ENCODE assay signal across 8 mouse cellular contexts in the genomic region with DNA sequence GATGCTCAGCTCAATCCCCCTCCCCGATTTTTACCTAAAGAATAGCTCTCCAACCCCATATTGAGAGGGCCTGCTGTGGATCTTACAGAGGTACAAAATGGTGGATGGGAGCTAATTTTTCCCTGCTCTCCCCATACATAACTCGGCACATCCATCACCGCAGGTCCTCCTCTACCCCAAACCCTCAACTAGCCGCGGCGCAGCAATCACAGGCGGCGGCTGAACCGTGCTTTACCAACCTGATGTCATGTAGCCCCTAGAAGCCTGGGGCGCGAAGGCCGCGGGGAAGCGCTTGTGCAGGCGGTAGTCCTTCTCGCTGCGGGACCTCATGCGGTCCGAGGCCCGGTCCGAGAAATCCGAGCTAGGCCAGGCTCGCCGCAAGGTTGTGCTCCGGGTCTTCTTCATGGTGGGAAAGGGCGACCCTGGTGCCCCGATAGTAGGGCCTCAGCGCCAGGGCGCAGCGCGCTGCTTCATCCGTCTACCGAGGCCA.
A peak's percentile ranks its signal among the peaks of the same experiment; 100 is the strongest.
DNase-seq lines count a peak whose midpoint lies in the region; ATAC-seq and TF ChIP-seq lines count a peak whose summit lies in the region.

No protein-coding gene starts in this region.

- H3K9me3 ChIP-seq in E14TG2a.4 (ENCODE audit: low read length), result no peaks in the 10 kb centered on the region
- no peaks in the 10 kb centered on the region for H3K9me3 ChIP-seq in heart, embryonic 11.5 days (replicated peaks; ENCODE audit: control insufficient read depth, low read length)
- no peaks in the 10 kb centered on the region for H3K9me3 ChIP-seq in stomach, embryonic 14.5 days (ENCODE audit: control insufficient read depth, low read depth, low read length)

- peak overlapping the region; percentile 90 for H3K9ac ChIP-seq in heart, embryonic 11.5 days (ENCODE audit: low read depth, low read length)
- H3K9ac ChIP-seq in stomach, embryonic 14.5 days (replicated peaks; ENCODE audit: low read depth, low read length), result peak overlapping the region; percentile 87

- H3K4me1 ChIP-seq in E14TG2a.4 (replicated peaks; ENCODE audit: low read depth, low read length), result peaks cover 19% of the 10 kb centered on the region
- peaks cover 7% of the 10 kb centered on the region; the same call in 1 of the 2 replicates for H3K4me1 ChIP-seq in heart, embryonic 11.5 days (ENCODE audit: control insufficient read depth, insufficient read depth, low read length)
- peaks cover 8% of the 10 kb centered on the region; the same call in 1 of the 2 replicates for H3K4me1 ChIP-seq in stomach, embryonic 14.5 days (ENCODE audit: control insufficient read depth, insufficient read depth, low read length)

- ATAC-seq in heart, embryonic 11.5 days (replicated peaks; ENCODE audit: insufficient number of reproducible peaks, low FRiP score, low TSS enrichment), result peak; percentile 40; the same call in 1 of the 2 replicates
- peak; percentile 30; the same call in 1 of the 2 replicates for ATAC-seq in stomach, embryonic 14.5 days (ENCODE audit: insufficient number of reproducible peaks, insufficient read depth, low FRiP score, low read depth)

- DNase-seq in R1 (ENCODE audit: low read depth, low spot score), result peak; percentile 60
- peak; percentile 70 for DNase-seq in embryo, embryonic 10.5 days (ENCODE audit: low spot score)
- DNase-seq in layer of hippocampus, postnatal 10 days (ENCODE audit: low spot score in 2 of 2), result peak; percentile 65 to 68
- DNase-seq in lung, postnatal 4 days, result peak; percentile 33 to 53
- no peak for DNase-seq in thymus, postnatal 14 days

- H3K27ac ChIP-seq in heart, embryonic 11.5 days (ENCODE audit: low read depth, low read length), result no peak overlapping the region
- peak overlapping the region; percentile 83 for H3K27ac ChIP-seq in stomach, embryonic 14.5 days (ENCODE audit: low read length)

- peak overlapping the region; percentile 90 for H3K4me2 ChIP-seq in heart, embryonic 11.5 days
- H3K4me2 ChIP-seq in stomach, embryonic 14.5 days (replicated peaks; ENCODE audit: low read depth, low read length), result peak overlapping the region; percentile 91

- peaks cover 74% of the 10 kb centered on the region for H3K27me3 ChIP-seq in E14TG2a.4 (ENCODE audit: insufficient read depth, low read length)
- peaks cover 4% of the 10 kb centered on the region; the same call in 1 of the 2 replicates for H3K27me3 ChIP-seq in heart, embryonic 11.5 days (ENCODE audit: control insufficient read depth, insufficient read depth, low read length)
- H3K27me3 ChIP-seq in stomach, embryonic 14.5 days (ENCODE audit: control insufficient read depth, insufficient read depth, low read length), result no peaks in the 10 kb centered on the region

- TF ChIP-seq CTCF in E14TG2a.4 (conservative IDR thresholded peaks at IDR 0.05; ENCODE audit: low read length), result no peak

- H3K36me3 ChIP-seq in E14TG2a.4 (ENCODE audit: insufficient read depth, low read length), result no peaks in the 10 kb centered on the region
- H3K36me3 ChIP-seq in heart, embryonic 11.5 days (ENCODE audit: control insufficient read depth, insufficient read depth, low read length), result no peaks in the 10 kb centered on the region
- no peaks in the 10 kb centered on the region for H3K36me3 ChIP-seq in stomach, embryonic 14.5 days (ENCODE audit: control insufficient read depth, insufficient read depth, low read length)

- peak overlapping the region; percentile 85 for H3K4me3 ChIP-seq in E14TG2a.4 (replicated peaks; ENCODE audit: low read length)
- peak overlapping the region; percentile 79 for H3K4me3 ChIP-seq in heart, embryonic 11.5 days (ENCODE audit: low read depth, low read length)
- peak overlapping the region; percentile 87 for H3K4me3 ChIP-seq in stomach, embryonic 14.5 days (ENCODE audit: low read depth, low read length)

- under 1% methylated on average over 32 of the region's 33 CpGs for WGBS in heart, embryonic 11.5 days (ENCODE audit: insufficient replicate concordance)
- 2% methylated on average over 33 of the region's 33 CpGs for WGBS in stomach, embryonic 14.5 days
